Mouse (Mus musculus): Measurements from ENCODE around the gene Ott.
"Not testable (repeated sequence)": the region's sequence is repeated elsewhere in the genome, so short reads cannot be mapped to it uniquely, and the experiment has no call there.

Gene Ott

DNA sequence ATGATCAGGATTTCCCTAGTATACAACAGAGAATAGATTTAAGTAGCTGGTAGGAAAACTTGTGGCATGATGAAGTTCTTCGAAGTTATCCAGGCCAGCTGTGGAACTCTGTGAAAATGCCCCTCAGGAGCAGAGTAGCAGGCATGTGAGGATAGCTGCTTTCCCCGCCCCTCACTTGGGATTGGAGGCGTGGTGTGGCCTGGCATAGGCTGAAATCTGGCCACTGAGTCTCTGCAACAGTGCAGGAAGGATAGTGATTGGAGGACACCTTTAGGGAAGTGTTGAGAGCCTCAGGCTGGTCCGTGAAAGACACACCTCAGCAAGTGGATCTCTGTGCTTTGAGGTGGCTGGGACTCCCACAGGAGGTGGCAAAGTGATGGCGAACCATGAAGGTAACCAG lies at the start of gene Ott:
Ott (plus strand) TSS at position 301 of the 400 bp plus-strand sequence.
- DNase-seq (ENCODE audit: low spot score), result not testable (repeated sequence)

All from lung, postnatal 25 days (tissue).